Mouse (Mus musculus) ES-Bruce4 (cell line): ENCODE measurements at regions not wholly inside any gene's neighbourhood (a gene's known extent, or its start where the extent isn't known, plus 50 kb on each side); places are given as distances from the start of the nearest gene placed in this dataset.

Source experiments
- CTCF ChIP-seq: IDR thresholded peaks from one replicate; pipeline ENCODE4 v1.8.1; 2011; ENCODE audit warnings: low read depth, low read length
- POLR2A ChIP-seq: IDR thresholded peaks from one replicate; pipeline ENCODE4 v1.8.1; 2011; ENCODE audit warnings: low read length; ENCODE audit not compliant: insufficient read depth

DNA sequence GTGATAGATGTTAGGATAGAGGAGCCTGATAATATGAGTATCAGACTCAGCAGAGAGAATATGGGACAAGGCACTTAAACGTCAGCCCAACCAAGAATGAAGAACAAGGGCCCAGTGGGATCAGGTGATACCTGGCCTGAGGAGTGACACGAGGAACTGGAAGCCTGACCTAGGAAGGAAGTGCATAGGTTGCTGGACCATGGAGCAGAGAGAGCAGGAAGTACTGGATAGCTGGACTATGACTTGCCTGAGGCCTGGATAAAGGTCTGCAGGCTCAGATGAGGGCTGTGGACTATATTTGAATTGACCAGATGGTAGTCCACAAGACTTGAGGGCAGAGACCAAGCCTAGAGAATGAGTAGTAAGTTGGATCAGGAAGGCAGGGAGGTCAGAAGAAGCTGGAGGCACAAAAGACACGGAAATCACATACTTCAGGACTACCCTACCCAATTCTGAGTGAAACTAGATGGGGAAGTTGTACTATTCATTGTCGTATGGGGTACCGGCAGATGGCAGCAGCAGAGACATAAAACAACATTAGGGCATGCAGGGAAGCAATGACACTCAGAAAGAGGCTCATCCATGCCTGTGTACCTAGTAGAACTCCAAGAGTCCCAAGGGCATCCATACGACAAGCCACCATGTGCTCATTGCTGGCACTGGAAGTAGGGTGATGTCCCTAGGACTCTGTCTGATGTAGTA lies 57.0 kb upstream of the Cd93 start:
- TF ChIP-seq CTCF, result no peak
- no peak for TF ChIP-seq POLR2A
